9 mouse cellular contexts compared by ENCODE assay signal in the genomic region with DNA sequence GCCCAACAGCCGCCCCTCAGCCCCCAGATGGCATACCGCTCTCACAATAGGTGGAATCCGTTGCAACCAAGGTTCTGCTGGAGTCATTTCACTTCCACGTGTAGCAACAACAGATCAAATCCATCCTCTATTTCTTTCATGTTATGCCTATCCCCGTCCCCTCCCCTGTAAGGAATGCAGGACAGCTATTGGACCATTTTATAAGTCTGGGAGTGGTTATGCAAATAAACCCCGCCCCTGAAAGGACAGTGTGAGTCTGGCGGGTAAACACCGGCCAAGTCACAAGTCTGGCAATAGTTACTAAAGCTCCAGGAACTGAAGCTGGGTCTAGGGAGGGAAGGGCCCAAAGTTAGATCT. TPM values are rescaled to one million over a fixed set of nuclear protein-coding genes. Genes with fewer than 3 reads are reported as not detected.
DNase-seq lines count a peak whose midpoint lies in the region; ATAC-seq and TF ChIP-seq lines count a peak whose summit lies in the region.
"Had no signal": no experiment of that assay in that cellular context is flagged by ENCODE, and none has a peak within 500 bp of the region (broad histone marks: within the 10 kb centered on the region; RNA-seq: fewer than 3 reads in every experiment).

A gene (minus strand): TSS at position 152 of the 357 bp plus-strand sequence.

- no peak within 1 kb of the TSS for H3K27ac ChIP-seq in embryonic facial prominence, embryonic 11.5 days (replicated peaks; ENCODE audit: low read depth, low read length)
- peak within 1 kb of the TSS; percentile 56 for H3K27ac ChIP-seq in heart, adult 2 months
- peak within 1 kb of the TSS; percentile 46; the same call in 1 of the 2 replicates for H3K27ac ChIP-seq in lung, embryonic 14.5 days (ENCODE audit: low read depth)

- intact Hi-C loops in heart, adult 2 months (cut with DNase I): loop anchor here (1.0 kb wide), 1 partner anchor 54 kb away; no protein-coding TSS in a partner anchor

- no peaks in the 10 kb centered on the region for H3K36me3 ChIP-seq in embryonic facial prominence, embryonic 11.5 days (replicated peaks; ENCODE audit: control insufficient read depth, insufficient read depth, low read depth, low read length)
- H3K36me3 ChIP-seq in heart, adult 2 months (ENCODE audit: control insufficient read depth, insufficient read depth, low read length): no peaks in the 10 kb centered on the region
- no peaks in the 10 kb centered on the region for H3K36me3 ChIP-seq in lung, embryonic 14.5 days (ENCODE audit: insufficient read depth)

- H3K9ac ChIP-seq in embryonic facial prominence, embryonic 11.5 days (replicated peaks; ENCODE audit: low read length): no peak within 1 kb of the TSS
- H3K9ac ChIP-seq in heart, adult 2 months (ENCODE audit: low read depth, low read length): peak within 1 kb of the TSS; percentile 64
- no peak within 1 kb of the TSS for H3K9ac ChIP-seq in lung, embryonic 14.5 days

- 19% methylated on average over 8 of the region's 8 CpGs for WGBS in embryonic facial prominence, embryonic 11.5 days
- 20% methylated on average over 8 of the region's 8 CpGs for WGBS in heart, adult 2 months
- WGBS in lung, embryonic 14.5 days: 10% methylated on average over 8 of the region's 8 CpGs

- TF ChIP-seq POLR2A in heart, adult 2 months (IDR thresholded peaks at IDR 0.05; ENCODE audit: insufficient read depth, low read depth, low read length): 0 out of 2 replicates have a peak, but pooled peaks have one; percentile 27

- peak; percentile 99 for ATAC-seq in embryonic facial prominence, embryonic 11.5 days (replicated peaks; ENCODE audit: insufficient number of reproducible peaks, low FRiP score, low TSS enrichment, low read depth)
- ATAC-seq in lung, embryonic 14.5 days (ENCODE audit: insufficient read depth): peak; percentile 96
- no peak for ATAC-seq in CD4-positive, CD25-positive, alpha-beta regulatory T cell, adult 4 months

- no peak for TF ChIP-seq CTCF in heart, adult 2 months (IDR thresholded peaks at IDR 0.05)
- no peak for TF ChIP-seq CTCF in lung, embryonic 14.5 days (IDR thresholded peaks at IDR 0.05; ENCODE audit: low read depth)

- H3K4me1 ChIP-seq in embryonic facial prominence, embryonic 11.5 days (ENCODE audit: control insufficient read depth, insufficient read depth, low read length): no peaks in the 10 kb centered on the region
- H3K4me1 ChIP-seq in heart, adult 2 months (ENCODE audit: control insufficient read depth, insufficient read depth, low read length): no peaks in the 10 kb centered on the region
- H3K4me1 ChIP-seq in lung, embryonic 14.5 days (ENCODE audit: insufficient read depth): no peaks in the 10 kb centered on the region

- TF ChIP-seq EP300 in heart, adult 2 months (IDR thresholded peaks at IDR 0.05; ENCODE audit: insufficient read depth, low read depth, low read length): 0 out of 2 replicates have a peak, but pooled peaks have one; percentile 37

- no peak within 1 kb of the TSS for H3K4me3 ChIP-seq in embryonic facial prominence, embryonic 11.5 days (ENCODE audit: low read depth, low read length)
- peak within 1 kb of the TSS; percentile 43 for H3K4me3 ChIP-seq in heart, adult 2 months
- no peak within 1 kb of the TSS for H3K4me3 ChIP-seq in lung, embryonic 14.5 days (ENCODE audit: low read depth, low read length)

- no peaks in the 10 kb centered on the region for H3K27me3 ChIP-seq in embryonic facial prominence, embryonic 11.5 days (ENCODE audit: control insufficient read depth, insufficient read depth, low read length)
- H3K27me3 ChIP-seq in heart, adult 2 months (ENCODE audit: control insufficient read depth, insufficient read depth, low read length): no peaks in the 10 kb centered on the region
- no peaks in the 10 kb centered on the region for H3K27me3 ChIP-seq in lung, embryonic 14.5 days (ENCODE audit: insufficient read depth, low read length)

- H3K4me2 ChIP-seq in embryonic facial prominence, embryonic 11.5 days (ENCODE audit: low read depth, low read length): peak within 1 kb of the TSS; percentile 16
- H3K4me2 ChIP-seq in lung, embryonic 14.5 days: peak within 1 kb of the TSS; percentile 50

- H3K79me2 ChIP-seq in heart, adult 2 months (replicated peaks; ENCODE audit: control insufficient read depth, insufficient read depth, low read length): no peaks in the 10 kb centered on the region

- peak; percentile 72 for DNase-seq in ovary, adult 18-20 months (ENCODE audit: low spot score)
- DNase-seq in ovary, postnatal 10 days (ENCODE audit: low spot score): no peak
- DNase-seq in embryonic facial prominence, embryonic 11.5 days (ENCODE audit: low spot score): peak; percentile 79
- peak; percentile 55 to 75 for DNase-seq in heart, adult 2 months
- DNase-seq in kidney, adult 18-20 months: peak; percentile 23
- peak; percentile 82 for DNase-seq in lung, embryonic 14.5 days
- DNase-seq in ovary, postnatal 36 days (ENCODE audit: low spot score): peak; percentile 31

- no peaks in the 10 kb centered on the region for H3K9me3 ChIP-seq in embryonic facial prominence, embryonic 11.5 days (replicated peaks; ENCODE audit: control insufficient read depth, low read length)
- H3K9me3 ChIP-seq in lung, embryonic 14.5 days (ENCODE audit: low read depth, low read length): no peaks in the 10 kb centered on the region

RNA-seq across cellular contexts. Expression of the gene that starts here (rescaled TPM):
- polyA plus RNA-seq in embryonic facial prominence, embryonic 11.5 days (2014; fragmentation: Nextera tagmentation; extraction: Ambion mirVana): 0.68 and 1.00 TPM in 2 replicates
- total RNA-seq in heart, adult 2 months (2021): 1 to 10 TPM; 2.0 to 2.8 TPM
- 0.78 and 2.6 TPM in 2 replicates for polyA plus RNA-seq in heart, adult 2 months (2012; rRNA removed)
- 1.4 TPM in 2 replicates for polyA plus RNA-seq in lung, embryonic 14.5 days (2014; fragmentation: Nextera tagmentation; extraction: Ambion mirVana)
- polyA plus RNA-seq in CD4-positive, CD25-positive, alpha-beta regulatory T cell, adult 4 months (2017; shearing (Covaris generic)): not detected
- total RNA-seq: neutrophil, adult 5-6 weeks had no signal

Comparison
In these comparisons a context has a peak if more than half of its experiments do, and no peak if none do; other contexts are left out.
1. Peak in DNase-seq, ATAC-seq and H3K4me2 ChIP-seq in embryonic facial prominence, embryonic 11.5 days; RNA of the gene not detected or under 1 TPM.